In genomic region chr3:84228203-84228870, GRCm38 (mm10) we compare ENCODE assay signal across 8 mouse cellular contexts. TPM values are rescaled to one million over a fixed set of nuclear protein-coding genes. Genes with fewer than 3 reads are reported as not detected.
DNase-seq lines count a peak whose midpoint lies in the region; ATAC-seq and TF ChIP-seq lines count a peak whose summit lies in the region.

No protein-coding gene starts in this region.

- under 1% methylated on average over 18 of the region's 18 CpGs for WGBS in heart, embryonic 13.5 days
- 1% methylated on average over 18 of the region's 18 CpGs for WGBS in kidney, postnatal 0 days

- peak overlapping the region; percentile 91 for H3K4me2 ChIP-seq in heart, embryonic 13.5 days
- peak overlapping the region; percentile 81 for H3K4me2 ChIP-seq in kidney, postnatal 0 days (ENCODE audit: low read length)

- H3K4me1 ChIP-seq in heart, embryonic 13.5 days: peaks cover 20% of the 10 kb centered on the region
- peaks cover 11% of the 10 kb centered on the region; the same call in 1 of the 2 replicates for H3K4me1 ChIP-seq in kidney, postnatal 0 days (replicated peaks; ENCODE audit: insufficient read depth, low read length)

- peak; percentile 58 to 87 for DNase-seq in adrenal gland, adult (ENCODE audit: inconsistent age in 2 of 2, low spot score in 1 of 2)
- DNase-seq in embryo, embryonic 11 days: peak; percentile 91
- peak; percentile 92 for DNase-seq in kidney, postnatal 0 days (ENCODE audit: low spot score)
- peak; percentile 77 for DNase-seq in skeletal muscle tissue, adult 2 months (ENCODE audit: low read depth, low spot score)
- DNase-seq in layer of hippocampus, adult 9-10 months (ENCODE audit: low spot score): no peak

- no peaks in the 10 kb centered on the region for H3K9me3 ChIP-seq in heart, embryonic 13.5 days
- H3K9me3 ChIP-seq in kidney, postnatal 0 days (replicated peaks; ENCODE audit: low read length): no peaks in the 10 kb centered on the region

- H3K36me3 ChIP-seq in heart, embryonic 13.5 days: no peaks in the 10 kb centered on the region
- H3K36me3 ChIP-seq in kidney, postnatal 0 days (ENCODE audit: insufficient read depth, low read length): no peaks in the 10 kb centered on the region

- H3K27ac ChIP-seq in heart, embryonic 13.5 days (replicated peaks): peak overlapping the region; percentile 73
- peak overlapping the region; percentile 86 for H3K27ac ChIP-seq in kidney, postnatal 0 days

- peak overlapping the region; percentile 80 for H3K9ac ChIP-seq in heart, embryonic 13.5 days
- peak overlapping the region; percentile 49 for H3K9ac ChIP-seq in kidney, postnatal 0 days (ENCODE audit: low read depth, low read length)

- ATAC-seq in CD4-positive, CD25-positive, alpha-beta regulatory T cell, adult 4 months: peak; percentile 99
- peak; percentile 61; the same call in 1 of the 2 replicates for ATAC-seq in heart, embryonic 13.5 days (ENCODE audit: extremely low read depth, insufficient number of reproducible peaks, low FRiP score, low TSS enrichment)
- ATAC-seq in kidney, postnatal 0 days (replicated peaks; ENCODE audit: low FRiP score, low read depth): peak; percentile 83
- ATAC-seq in megakaryocyte, adult 5-6 weeks (ENCODE audit: poor library complexity, severe bottlenecking): peak; percentile 98

- no peaks in the 10 kb centered on the region; the same call in 1 of the 2 replicates for H3K27me3 ChIP-seq in heart, embryonic 13.5 days (replicated peaks)
- no peaks in the 10 kb centered on the region for H3K27me3 ChIP-seq in kidney, postnatal 0 days (ENCODE audit: insufficient read depth, low read length)

- peak overlapping the region; percentile 63 for H3K4me3 ChIP-seq in heart, embryonic 13.5 days
- H3K4me3 ChIP-seq in kidney, postnatal 0 days (replicated peaks; ENCODE audit: low read depth, low read length): peak overlapping the region; percentile 41

- peak; percentile 42 for TF ChIP-seq CTCF in kidney, postnatal 0 days (IDR thresholded peaks at IDR 0.05; ENCODE audit: low read depth)

RNA-seq across cellular contexts. Expression of gene Gm6525, which starts 54.4 kb away (rescaled TPM):
- polyA plus RNA-seq in CD4-positive, CD25-positive, alpha-beta regulatory T cell, adult 4 months (2017; shearing (Covaris generic)): 1 to 10 TPM in 1 of 2 experiments, under 1 TPM in 1; 0.35 to 1.1 TPM
- 0.24 and 0.28 TPM in 2 replicates for polyA plus RNA-seq in heart, embryonic 13.5 days (2015; fragmentation: Nextera tagmentation; extraction: Ambion mirVana)
- 0.43 and 0.66 TPM in 2 replicates for polyA plus RNA-seq in kidney, postnatal 0 days (2015; fragmentation: Nextera tagmentation; extraction: Ambion mirVana)
- 0.27 TPM in 1 of 2 replicates, not detected in the other for total RNA-seq in megakaryocyte, adult 5-6 weeks (2015)
- total RNA-seq in megakaryocyte, adult 5-6 weeks (2017): not detected in 2 replicates
